Mouse (Mus musculus) midbrain, postnatal 0 days (tissue): ENCODE measurements at regions not wholly inside any gene's neighbourhood (a gene's known extent, or its start where the extent isn't known, plus 50 kb on each side); places are given as distances from the start of the nearest gene placed in this dataset.

Experiments
- ATAC-seq: fragments of 200-750 bp; cut with Nextera tagmentation; 2 replicates; pipeline ENCODE4 v1.8.0; 2017; ENCODE audit warnings: moderate number of reproducible peaks, mild to moderate bottlenecking, moderate TSS enrichment, moderate library complexity; ENCODE audit not compliant: low FRiP score
- DNase-seq: peaks from one replicate; pipeline ENCODE4 v3.0.0-alpha.2; 2015; ENCODE audit warnings: low spot score
- H3K27ac ChIP-seq: fragments of 300-500 bp; sonication (generic); 2 replicates; pipeline ENCODE4 v1.5.1; 2014; ENCODE audit warnings: low read depth, mild to moderate bottlenecking, low read length, mixed read lengths
- H3K27me3 ChIP-seq: fragments of 300-500 bp; sonication (generic); 2 replicates; pipeline ENCODE4 v1.6.1; 2014; ENCODE audit warnings: low read length, control low read depth, mixed read lengths; ENCODE audit not compliant: insufficient read depth
- H3K36me3 ChIP-seq: fragments of 300-500 bp; sonication (generic); 2 replicates; pipeline ENCODE4 v1.6.1; 2014; ENCODE audit warnings: low read length, control low read depth, mixed read lengths; ENCODE audit not compliant: insufficient read depth
- H3K4me1 ChIP-seq: fragments of 300-500 bp; sonication (generic); 2 replicates; pipeline ENCODE4 v1.6.1; 2014; ENCODE audit warnings: mild to moderate bottlenecking, control low read depth, antibody characterized with exemption, low read length, mixed read lengths; ENCODE audit not compliant: insufficient read depth
- H3K4me2 ChIP-seq: fragments of 300-500 bp; sonication (generic); 2 replicates; pipeline ENCODE4 v1.6.1; 2014; ENCODE audit warnings: low read depth, mild to moderate bottlenecking, low read length, mixed read lengths; ENCODE audit not compliant: poor library complexity, severe bottlenecking
- H3K4me3 ChIP-seq: fragments of 300-500 bp; sonication (generic); 2 replicates; pipeline ENCODE4 v1.5.1; 2014; ENCODE audit warnings: low read depth, mild to moderate bottlenecking, low read length, moderate library complexity
- H3K9ac ChIP-seq: fragments of 300-500 bp; sonication (generic); replicated peaks from 2 replicates; pipeline ENCODE4 v1.6.1; 2014; ENCODE audit warnings: mild to moderate bottlenecking, low read length, moderate library complexity, mixed read lengths; ENCODE audit not compliant: poor library complexity, severe bottlenecking
- H3K9me3 ChIP-seq: fragments of 300-500 bp; sonication (generic); 2 replicates; pipeline ENCODE4 v1.6.1; 2016; ENCODE audit warnings: low read length, control low read depth
- CTCF ChIP-seq: IDR thresholded peaks from 2 replicates; pipeline ENCODE4 v1.5.1; 2016; ENCODE audit warnings: antibody characterized with exemption, mild to moderate bottlenecking
- WGBS: fragments of 180-500 bp; shearing (Covaris S2); extraction: QIAGEN DNeasy Blood & Tissue Kit; methylation state at CpG from one replicate; pipeline ENCODE4 v1.1.7; 2014; 5-methylcytosine and 5-hydroxymethylcytosine counted together

DNA sequence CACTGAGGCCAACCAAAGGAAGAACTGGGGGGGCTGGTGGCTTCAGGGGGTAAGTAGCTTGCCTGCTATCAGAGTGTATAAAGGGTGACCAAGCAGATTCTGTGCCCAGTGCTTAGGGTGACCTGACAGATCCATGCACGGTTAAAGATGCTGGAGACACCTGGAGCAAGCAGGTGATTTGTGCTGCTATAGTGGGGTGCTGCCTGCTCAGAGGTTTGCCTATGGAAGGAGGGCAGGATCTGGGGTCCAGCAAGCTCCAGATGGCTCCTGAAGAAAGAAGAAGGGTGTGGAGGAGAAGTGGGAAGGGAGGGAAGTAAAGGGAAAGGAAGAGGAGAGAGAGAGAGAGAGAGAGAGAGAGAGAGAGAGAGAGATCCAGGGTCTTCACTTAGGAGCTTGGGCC lies 137.8 kb downstream of the Chst1 start:
- no peak overlapping the region for H3K4me3 ChIP-seq
- TF ChIP-seq CTCF, result no peak
- H3K9ac ChIP-seq, result no peak overlapping the region
- DNase-seq (no peak), ATAC-seq (no peak)
- H3K27me3 ChIP-seq, result no peaks in the 10 kb centered on the region
- no peaks in the 10 kb centered on the region for H3K4me1 ChIP-seq
- no peaks in the 10 kb centered on the region for H3K36me3 ChIP-seq
- no peaks in the 10 kb centered on the region for H3K9me3 ChIP-seq
- no peak overlapping the region for H3K4me2 ChIP-seq
- H3K27ac ChIP-seq, result no peak overlapping the region
- WGBS, result 71% methylated on average over 1 of the region's 1 CpGs

GRCm38 (mm10) chr2:92739576-92739975 lies 140.1 kb downstream of the Chst1 start:
- Histone ChIP-seq H3K27me3 (no peaks in the 10 kb centered on the region), H3K4me2 (no peak overlapping the region), H3K36me3 (no peaks in the 10 kb centered on the region), H3K4me3 (no peak overlapping the region), H3K9me3 (no peaks in the 10 kb centered on the region), H3K27ac (no peak overlapping the region), H3K9ac (no peak overlapping the region), H3K4me1 (no peaks in the 10 kb centered on the region)
- WGBS, result 94% methylated on average over 4 of the region's 4 CpGs
- ATAC-seq (no peak), DNase-seq (no peak)
- no peak for TF ChIP-seq CTCF

GRCm38 (mm10) chr2:92740776-92741295 lies 141.3 kb downstream of the Chst1 start:
- WGBS, result 67% methylated on average over 4 of the region's 4 CpGs

GRCm38 (mm10) chr2:92742025-92742424 lies 142.5 kb downstream of the Chst1 start:
- no peaks in the 10 kb centered on the region for H3K4me1 ChIP-seq
- no peaks in the 10 kb centered on the region for H3K27me3 ChIP-seq
- ATAC-seq (no peak), DNase-seq (no peak)
- 79% methylated on average over 5 of the region's 5 CpGs for WGBS
- H3K4me2 ChIP-seq, result no peak overlapping the region
- no peak overlapping the region for H3K4me3 ChIP-seq
- no peak overlapping the region for H3K27ac ChIP-seq
- no peaks in the 10 kb centered on the region for H3K9me3 ChIP-seq
- H3K36me3 ChIP-seq, result no peaks in the 10 kb centered on the region
- H3K9ac ChIP-seq, result no peak overlapping the region
- no peak for TF ChIP-seq CTCF

More at GRCm38 (mm10) chr2:92740776-92741295, 141.3 kb downstream of the Chst1 start:
- no peak overlapping the region for H3K9ac ChIP-seq
- no peaks in the 10 kb centered on the region for H3K9me3 ChIP-seq
- no peak overlapping the region for H3K4me3 ChIP-seq
- no peak for TF ChIP-seq CTCF
- ATAC-seq (no peak), DNase-seq (no peak)
- no peak overlapping the region for H3K27ac ChIP-seq
- no peaks in the 10 kb centered on the region for H3K4me1 ChIP-seq
- no peaks in the 10 kb centered on the region for H3K27me3 ChIP-seq
- H3K36me3 ChIP-seq, result no peaks in the 10 kb centered on the region
- no peak overlapping the region for H3K4me2 ChIP-seq

DNA sequence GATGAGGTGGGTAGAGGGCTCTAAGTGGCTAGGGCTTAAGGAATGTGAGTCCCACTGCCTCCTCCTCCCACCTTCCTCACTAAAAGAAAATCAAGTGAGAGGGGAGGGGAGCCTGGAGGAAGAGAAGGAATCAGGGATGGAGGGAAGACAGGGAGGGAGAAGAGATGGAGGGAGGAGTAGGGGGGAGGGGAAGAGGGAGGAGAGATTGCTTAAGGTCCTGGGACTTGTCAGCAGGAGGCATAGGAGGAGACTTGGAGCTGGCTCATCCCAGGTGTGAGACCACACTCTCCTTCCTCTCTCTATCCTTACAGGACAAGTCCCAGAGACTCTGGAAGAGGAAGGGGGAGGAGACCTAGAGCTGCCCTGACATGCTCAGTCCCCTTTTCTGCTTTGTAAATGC lies 143.2 kb downstream of the Chst1 start:
- no peaks in the 10 kb centered on the region for H3K4me1 ChIP-seq
- no peak overlapping the region for H3K4me2 ChIP-seq
- H3K9ac ChIP-seq, result no peak overlapping the region
- H3K4me3 ChIP-seq, result no peak overlapping the region
- no peaks in the 10 kb centered on the region for H3K27me3 ChIP-seq
- no peak for TF ChIP-seq CTCF
- DNase-seq (no peak), ATAC-seq (no peak)
- H3K36me3 ChIP-seq, result no peaks in the 10 kb centered on the region
- no peak overlapping the region for H3K27ac ChIP-seq
- H3K9me3 ChIP-seq, result no peaks in the 10 kb centered on the region

- Histone ChIP-seq H3K4me2 (no peak overlapping the region), H3K4me3 (no peak overlapping the region), H3K27me3 (no peaks in the 10 kb centered on the region), H3K36me3 (no peaks in the 10 kb centered on the region), H3K9ac (no peak overlapping the region), H3K9me3 (no peaks in the 10 kb centered on the region), H3K4me1 (no peaks in the 10 kb centered on the region), H3K27ac (no peak overlapping the region)
- WGBS, result 42% methylated on average over 5 of the region's 5 CpGs
- DNase-seq, result no peak
- peak; percentile 28 for TF ChIP-seq CTCF
- ATAC-seq, result no peak
These were observed 143.6 kb downstream of the Chst1 start for GRCm38 (mm10) chr2:92743152-92743551.
